Comparison of ENCODE assay signal across 28 mouse cellular contexts in the genomic region with DNA sequence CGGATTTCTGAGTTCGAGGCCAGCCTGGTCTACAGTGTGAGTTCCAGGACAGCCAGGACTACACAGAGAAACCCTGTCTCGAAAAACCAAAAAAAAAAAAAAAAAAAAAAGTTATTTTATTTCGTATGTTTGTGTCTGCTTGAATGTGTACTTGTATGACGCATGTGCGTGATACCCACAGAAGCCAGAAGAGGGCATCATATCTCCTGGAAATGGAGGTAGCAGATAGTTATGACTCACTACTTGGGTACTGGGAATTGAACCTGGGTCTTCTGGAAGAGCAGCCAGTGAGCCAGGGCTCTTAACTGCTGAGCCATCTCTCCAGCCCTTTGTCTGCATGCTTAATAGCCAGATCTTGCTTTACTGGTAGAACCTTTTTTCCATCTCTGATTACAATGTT. TPM values are rescaled to one million over a fixed set of nuclear protein-coding genes. Genes with fewer than 3 reads are reported as not detected.
A peak's percentile ranks its signal among the peaks of the same experiment; 100 is the strongest.
DNase-seq lines count a peak whose midpoint lies in the region; ATAC-seq and TF ChIP-seq lines count a peak whose summit lies in the region.
"Not testable (repeated sequence)": the region's sequence is repeated elsewhere in the genome, so short reads cannot be mapped to it uniquely, and the experiment has no call there.
"Had no signal": no experiment of that assay in that cellular context is flagged by ENCODE, and none has a peak within 500 bp of the region (broad histone marks: within the 10 kb centered on the region; RNA-seq: fewer than 3 reads in every experiment).

No protein-coding gene starts in this region.

- ATAC-seq in hindbrain, postnatal 0 days; neural tube, embryonic 13.5 days (ENCODE audit: low read depth): not testable (repeated sequence)

- not testable (repeated sequence) for H3K9ac ChIP-seq in hindbrain, postnatal 0 days (replicated peaks; ENCODE audit: low read length); neural tube, embryonic 13.5 days

- peaks cover 24% of the 10 kb centered on the region for H3K4me1 ChIP-seq in hindbrain, postnatal 0 days (ENCODE audit: insufficient read depth, low read length)
- H3K4me1 ChIP-seq in neural tube, embryonic 13.5 days (replicated peaks), result peaks cover 55% of the 10 kb centered on the region

- DNase-seq in 416B (ENCODE audit: low read depth), result peak; percentile 55
- peak; percentile 68 for DNase-seq in ES-CJ7 (ENCODE audit: low read depth, low spot score)
- DNase-seq in brain, adult 2 months (ENCODE audit: low read depth, low spot score), result peak; percentile 33
- DNase-seq in hindbrain, postnatal 0 days (ENCODE audit: low spot score), result not testable (repeated sequence)
- peak; percentile 23 for DNase-seq in liver
- peak; percentile 18 for DNase-seq in thymus, postnatal 0 days (ENCODE audit: low spot score)

- 96% methylated on average over 5 of the region's 6 CpGs for WGBS in hindbrain, postnatal 0 days
- WGBS in neural tube, embryonic 13.5 days, result 87% methylated on average over 6 of the region's 6 CpGs

- peaks cover 30% of the 10 kb centered on the region for H3K36me3 ChIP-seq in hindbrain, postnatal 0 days (ENCODE audit: insufficient read depth, low read length)
- H3K36me3 ChIP-seq in neural tube, embryonic 13.5 days, result peaks cover 65% of the 10 kb centered on the region

- not testable (repeated sequence) for H3K9me3 ChIP-seq in hindbrain, postnatal 0 days (ENCODE audit: low read length); neural tube, embryonic 13.5 days

- not testable (repeated sequence) for H3K4me3 ChIP-seq in hindbrain, postnatal 0 days (ENCODE audit: low read length); neural tube, embryonic 13.5 days

- H3K27me3 ChIP-seq in hindbrain, postnatal 0 days (ENCODE audit: insufficient read depth, low read length); neural tube, embryonic 13.5 days: not testable (repeated sequence)

- not testable (repeated sequence) for H3K4me2 ChIP-seq in hindbrain, postnatal 0 days (ENCODE audit: low read depth, low read length)
- 0 out of 2 replicates have a peak overlapping the region, but pooled peaks have one; percentile 74 for H3K4me2 ChIP-seq in neural tube, embryonic 13.5 days

- H3K27ac ChIP-seq in hindbrain, postnatal 0 days; neural tube, embryonic 13.5 days (replicated peaks): not testable (repeated sequence)

- TF ChIP-seq CTCF in hindbrain, postnatal 0 days (IDR thresholded peaks at IDR 0.05; ENCODE audit: low read depth), result 0 out of 2 replicates have a peak, but pooled peaks have one; percentile 20

RNA-seq across cellular contexts. Expression of a gene that starts 5.4 kb away (rescaled TPM):
- 19.9 and 22.5 TPM in 2 replicates for total RNA-seq in hindbrain, postnatal 0 days (2014; rRNA removed)
- 23.2 and 23.6 TPM in 2 replicates for polyA plus RNA-seq in hindbrain, postnatal 0 days (2015; fragmentation: Nextera tagmentation; extraction: Ambion mirVana)
- polyA plus RNA-seq in neural tube, embryonic 13.5 days (2015; fragmentation: Nextera tagmentation; extraction: Ambion mirVana), result 53.2 and 60.8 TPM in 2 replicates
- 33.9 and 37.6 TPM in 2 replicates for polyA plus RNA-seq in thymus, postnatal 0 days (2015; fragmentation: Nextera tagmentation; extraction: Ambion mirVana)

RNA-seq across cellular contexts. Expression of a gene that starts 18.2 kb away (rescaled TPM):
- 96.4 and 105 TPM in 2 replicates for total RNA-seq in hindbrain, postnatal 0 days (2014; rRNA removed)
- 30.4 and 31.3 TPM in 2 replicates for polyA plus RNA-seq in hindbrain, postnatal 0 days (2015; fragmentation: Nextera tagmentation; extraction: Ambion mirVana)
- 44.5 and 47.5 TPM in 2 replicates for polyA plus RNA-seq in neural tube, embryonic 13.5 days (2015; fragmentation: Nextera tagmentation; extraction: Ambion mirVana)
- 6.2 and 7.3 TPM in 2 replicates for polyA plus RNA-seq in thymus, postnatal 0 days (2015; fragmentation: Nextera tagmentation; extraction: Ambion mirVana)

RNA-seq across cellular contexts. Expression of a gene that starts 31.0 kb away (rescaled TPM):
- 43.9 and 45.5 TPM in 2 replicates for total RNA-seq in hindbrain, postnatal 0 days (2014; rRNA removed)
- polyA plus RNA-seq in hindbrain, postnatal 0 days (2015; fragmentation: Nextera tagmentation; extraction: Ambion mirVana), result 38.8 and 48.5 TPM in 2 replicates
- polyA plus RNA-seq in neural tube, embryonic 13.5 days (2015; fragmentation: Nextera tagmentation; extraction: Ambion mirVana), result 57.2 and 64.7 TPM in 2 replicates
- polyA plus RNA-seq in thymus, postnatal 0 days (2015; fragmentation: Nextera tagmentation; extraction: Ambion mirVana), result 10.9 and 13.2 TPM in 2 replicates

RNA-seq across cellular contexts. Expression of a gene that starts 31.4 kb away (rescaled TPM):
- total RNA-seq in hindbrain, postnatal 0 days (2014; rRNA removed), result 61.0 and 62.1 TPM in 2 replicates
- 41.9 and 45.6 TPM in 2 replicates for polyA plus RNA-seq in hindbrain, postnatal 0 days (2015; fragmentation: Nextera tagmentation; extraction: Ambion mirVana)
- 52.7 and 58.5 TPM in 2 replicates for polyA plus RNA-seq in neural tube, embryonic 13.5 days (2015; fragmentation: Nextera tagmentation; extraction: Ambion mirVana)
- polyA plus RNA-seq in thymus, postnatal 0 days (2015; fragmentation: Nextera tagmentation; extraction: Ambion mirVana), result 45.0 and 46.0 TPM in 2 replicates

RNA-seq across cellular contexts. Expression of a gene that starts 45.9 kb away (rescaled TPM):
- total RNA-seq in hindbrain, postnatal 0 days (2014; rRNA removed), result not detected in 2 replicates
- polyA plus RNA-seq in hindbrain, postnatal 0 days (2015; fragmentation: Nextera tagmentation; extraction: Ambion mirVana), result not detected in 2 replicates
- polyA plus RNA-seq in neural tube, embryonic 13.5 days (2015; fragmentation: Nextera tagmentation; extraction: Ambion mirVana), result not detected in 2 replicates
- polyA plus RNA-seq in thymus, postnatal 0 days (2015; fragmentation: Nextera tagmentation; extraction: Ambion mirVana), result not detected in 2 replicates
- total RNA-seq: adrenal gland, postnatal 14 days; common myeloid progenitor, adult 5-6 weeks; gastrocnemius, postnatal 10 days; granulocyte monocyte progenitor cell, adult 5-6 weeks; hematopoietic stem cell, adult 5-6 weeks; left cerebral cortex, postnatal 25 days; megakaryocyte-erythroid progenitor cell, adult 5-6 weeks; neutrophil, adult 5-6 weeks had no signal
- polyA plus RNA-seq: brain, embryonic 14.5 days; embryonic facial prominence, embryonic 10.5 days; forebrain, embryonic 15.5 days; G1E; heart, embryonic 11.5 days; heart, postnatal 0 days; hindbrain, embryonic 15.5 days; intestine, embryonic 16.5 days; kidney, embryonic 14.5 days; liver, embryonic 13.5 days; lung, embryonic 15.5 days; midbrain, embryonic 14.5 days; stomach, embryonic 16.5 days had no signal
